Mouse (Mus musculus): ENCODE measurements at regions not wholly inside any gene's neighbourhood (a gene's known extent, or its start where the extent isn't known, plus 50 kb on each side); places are given as distances from the start of the nearest gene placed in this dataset.

DNA sequence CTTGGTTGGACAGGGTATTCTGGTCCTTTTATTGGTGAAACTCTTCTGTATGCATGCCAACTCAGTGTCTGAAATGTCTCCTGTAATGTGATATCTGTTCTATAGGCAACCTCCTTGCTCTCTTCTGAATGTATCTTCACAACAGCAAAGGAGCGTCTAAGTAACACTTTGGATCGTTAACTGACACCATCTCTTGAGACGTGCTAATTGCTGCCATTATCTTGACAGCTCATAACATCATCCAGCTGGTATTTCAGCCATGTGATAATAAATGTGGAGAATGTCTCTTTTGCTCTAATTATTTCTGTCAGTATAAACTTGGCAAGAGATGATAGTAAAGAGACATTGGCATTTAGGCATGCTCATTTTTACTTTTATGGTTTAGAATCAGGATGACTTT, 68.8 kb upstream of the Col8a1 start:
- no peak for DNase-seq (ENCODE audit: low read depth, low spot score)
- Histone ChIP-seq H3K27me3 (ENCODE audit: control insufficient read depth, insufficient read depth, low read length, poor library complexity, severe bottlenecking) (no peaks in the 10 kb centered on the region), H3K36me3 (ENCODE audit: control insufficient read depth, insufficient read depth, low read length, poor library complexity, severe bottlenecking) (no peaks in the 10 kb centered on the region)

DNA sequence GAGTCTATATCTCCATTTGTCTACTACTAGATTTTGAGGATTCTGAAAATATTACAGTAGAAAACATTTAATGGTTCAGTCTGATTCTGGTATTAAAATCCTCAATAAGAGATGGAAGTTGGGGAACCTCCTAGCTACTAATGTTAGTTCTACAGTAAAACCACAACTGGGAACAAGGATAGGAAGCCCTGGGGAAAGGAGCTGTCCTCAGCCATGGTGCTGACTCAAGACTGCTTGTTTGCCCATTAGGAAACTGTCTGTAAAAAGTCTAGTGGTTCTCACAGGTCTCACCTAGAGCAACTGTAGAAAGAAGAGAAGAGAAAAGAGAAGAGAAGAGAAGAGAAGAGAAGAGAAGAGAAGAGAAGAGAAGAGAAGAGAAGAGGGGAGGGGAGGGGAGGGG, 90.9 kb upstream of the Col8a1 start:
- Histone ChIP-seq H3K27me3 (ENCODE audit: control insufficient read depth, insufficient read depth, low read length, poor library complexity, severe bottlenecking) (no peaks in the 10 kb centered on the region), H3K36me3 (ENCODE audit: control insufficient read depth, insufficient read depth, low read length, poor library complexity, severe bottlenecking) (no peaks in the 10 kb centered on the region)
- DNase-seq (ENCODE audit: low read depth, low spot score): no peak

DNA sequence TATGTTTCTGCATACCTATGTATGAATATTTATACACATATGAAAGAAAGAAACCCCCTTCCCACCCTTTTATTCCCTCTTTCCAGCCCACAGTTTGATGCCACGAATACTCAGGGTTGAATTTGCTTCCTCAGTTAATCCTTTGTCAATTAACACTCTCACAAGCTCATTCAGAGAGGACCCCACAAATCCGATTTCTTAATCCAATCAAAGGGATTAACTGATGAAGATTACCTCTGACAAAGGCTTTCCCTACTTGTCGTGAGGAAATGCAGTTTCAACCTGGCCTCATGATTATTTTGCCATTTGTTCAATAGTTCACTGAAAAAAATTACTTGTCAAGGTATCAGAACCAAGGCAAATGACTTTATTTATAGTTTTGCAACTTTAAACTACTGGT, 91.8 kb upstream of the Col8a1 start:
- no peaks in the 10 kb centered on the region for H3K36me3 ChIP-seq (ENCODE audit: control insufficient read depth, insufficient read depth, low read length, poor library complexity, severe bottlenecking)
- no peaks in the 10 kb centered on the region for H3K27me3 ChIP-seq (ENCODE audit: control insufficient read depth, insufficient read depth, low read length, poor library complexity, severe bottlenecking)
- no peak for DNase-seq (ENCODE audit: low read depth, low spot score)

DNA sequence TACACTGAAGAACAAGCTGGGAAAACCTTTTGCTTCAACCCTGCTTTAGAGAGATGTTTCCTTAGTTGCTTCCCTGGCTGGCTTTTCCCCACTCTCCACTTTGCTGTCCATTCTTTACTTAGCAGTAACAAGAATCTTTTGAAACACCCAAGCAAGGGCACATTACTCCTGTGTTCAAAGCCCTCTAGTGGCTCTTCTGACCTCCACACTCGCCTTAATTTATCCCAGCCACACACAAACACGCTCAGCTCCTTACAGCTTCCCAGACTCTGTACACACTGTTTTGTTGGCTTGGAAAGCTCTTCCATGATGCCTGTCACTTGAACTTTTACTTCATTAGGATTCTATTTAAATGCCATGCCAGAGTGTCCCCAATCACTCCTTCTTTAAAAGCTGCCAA, 97.3 kb upstream of the Col8a1 start:
- Histone ChIP-seq H3K27me3 (ENCODE audit: control insufficient read depth, insufficient read depth, low read length, poor library complexity, severe bottlenecking) (no peaks in the 10 kb centered on the region), H3K36me3 (ENCODE audit: control insufficient read depth, insufficient read depth, low read length, poor library complexity, severe bottlenecking) (no peaks in the 10 kb centered on the region)
- DNase-seq (ENCODE audit: low read depth, low spot score): no peak

DNA sequence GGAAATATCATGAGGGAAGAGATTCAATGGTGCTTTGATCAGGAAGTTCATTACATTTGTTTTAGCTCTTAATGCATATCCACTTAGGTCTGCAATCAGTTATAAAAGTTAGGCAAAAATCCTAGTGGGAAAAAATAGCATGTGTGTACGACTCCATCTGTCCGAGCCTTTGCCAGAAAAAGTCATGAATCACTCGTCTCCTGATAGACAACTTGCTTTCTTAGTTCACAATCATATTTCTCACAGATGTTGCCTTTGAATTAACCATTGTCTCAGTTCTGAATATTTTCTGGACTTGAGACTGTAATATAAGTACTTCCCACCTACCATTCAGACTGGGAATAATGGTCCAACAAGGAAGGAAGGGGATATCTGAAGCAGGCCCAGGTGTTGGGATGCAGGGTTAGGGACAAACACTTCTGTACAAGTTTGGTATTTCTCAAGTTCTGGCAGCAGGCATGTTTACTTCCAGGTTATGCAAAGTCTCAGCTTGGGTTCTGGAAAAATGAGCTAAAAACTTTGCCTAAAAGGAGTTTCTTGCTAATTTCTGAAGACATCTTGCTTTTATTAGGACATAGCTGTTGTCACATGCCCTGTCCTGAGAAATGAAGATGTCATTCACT, 98.4 kb upstream of the Col8a1 start:
- no peak for DNase-seq (ENCODE audit: low read depth, low spot score)
- no peaks in the 10 kb centered on the region for H3K36me3 ChIP-seq (ENCODE audit: control insufficient read depth, insufficient read depth, low read length, poor library complexity, severe bottlenecking)

DNA sequence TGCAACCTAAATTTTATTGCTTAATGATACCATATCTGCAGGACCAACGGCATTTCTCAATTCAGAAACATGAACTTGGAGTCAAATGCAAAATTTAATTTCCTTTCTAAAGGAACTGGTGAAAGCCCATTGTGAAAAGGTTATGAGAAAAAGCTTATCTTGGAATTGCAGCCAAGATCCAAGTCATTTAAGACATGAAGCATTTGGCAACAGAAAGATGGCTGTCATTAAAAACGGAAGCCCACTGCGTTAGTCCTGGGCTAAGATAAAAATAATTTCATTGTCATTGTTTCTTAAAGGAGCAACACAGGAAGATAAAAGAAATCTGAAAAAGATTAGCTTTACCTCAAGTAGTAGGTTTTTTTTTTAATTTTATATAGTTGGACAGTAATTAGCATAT, 99.2 kb upstream of the Col8a1 start:
- H3K27me3 ChIP-seq (ENCODE audit: control insufficient read depth, insufficient read depth, low read length, poor library complexity, severe bottlenecking): no peaks in the 10 kb centered on the region
- H3K36me3 ChIP-seq (ENCODE audit: control insufficient read depth, insufficient read depth, low read length, poor library complexity, severe bottlenecking): no peaks in the 10 kb centered on the region
- no peak for DNase-seq (ENCODE audit: low read depth, low spot score)

More for the DNA sequence above, 98.4 kb upstream of the Col8a1 start:
- no peaks in the 10 kb centered on the region for H3K27me3 ChIP-seq (ENCODE audit: control insufficient read depth, insufficient read depth, low read length, poor library complexity, severe bottlenecking)

DNA sequence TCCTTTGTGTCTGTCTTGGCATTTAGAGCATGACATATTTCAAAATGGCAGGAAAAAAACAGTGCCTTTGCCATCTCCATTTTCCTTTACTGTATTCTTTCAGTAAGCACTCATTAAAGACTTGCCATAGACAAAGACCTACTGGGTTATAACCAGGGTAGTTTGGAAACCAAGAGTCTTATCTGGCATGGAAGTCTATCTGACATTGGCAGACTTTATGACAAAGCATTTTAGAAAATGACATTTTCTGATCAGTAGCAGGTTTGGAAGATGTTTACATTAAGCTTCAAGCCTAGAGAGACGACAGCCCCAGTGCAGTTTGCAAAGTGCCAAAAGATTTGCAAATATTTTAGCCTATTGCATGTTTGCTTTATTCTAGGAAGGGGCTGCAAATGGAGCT, 102.5 kb upstream of the Col8a1 start:
- no peaks in the 10 kb centered on the region for H3K27me3 ChIP-seq (ENCODE audit: control insufficient read depth, insufficient read depth, low read length, poor library complexity, severe bottlenecking)
- no peak for DNase-seq (ENCODE audit: low read depth, low spot score)
- H3K36me3 ChIP-seq (ENCODE audit: control insufficient read depth, insufficient read depth, low read length, poor library complexity, severe bottlenecking): no peaks in the 10 kb centered on the region

DNA sequence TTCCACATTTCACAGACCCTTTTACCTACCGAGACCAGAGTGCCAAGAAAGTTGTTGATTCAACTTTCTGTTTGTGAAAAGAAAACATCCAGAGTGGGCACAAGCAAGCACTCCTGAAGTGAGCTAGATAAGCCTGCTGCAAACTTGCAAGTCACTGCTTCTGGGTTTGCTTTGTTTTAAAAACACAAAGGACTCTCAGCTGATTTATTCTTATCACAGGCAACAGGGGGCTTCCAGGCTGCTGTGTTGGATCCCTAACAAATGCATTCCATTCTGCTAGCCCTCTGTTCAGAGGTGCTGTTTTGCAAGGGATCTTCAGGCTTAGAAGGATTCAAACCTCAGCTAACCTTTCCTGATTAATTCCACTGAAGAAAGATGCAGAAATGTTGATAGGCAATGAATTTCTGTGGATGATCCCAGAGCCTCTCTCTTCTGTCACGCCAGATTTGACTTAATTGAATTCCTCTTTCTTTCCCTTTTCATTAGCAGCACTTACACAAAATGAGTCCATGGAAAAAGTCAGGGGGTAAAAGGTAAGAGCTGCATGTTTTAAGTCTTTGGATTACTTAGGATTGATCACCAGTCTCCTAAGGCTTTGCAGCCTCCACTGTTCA, 103.7 kb upstream of the Col8a1 start:
- DNase-seq (ENCODE audit: low read depth, low spot score): no peak
- Histone ChIP-seq H3K27me3 (ENCODE audit: control insufficient read depth, insufficient read depth, low read length, poor library complexity, severe bottlenecking) (no peaks in the 10 kb centered on the region), H3K36me3 (ENCODE audit: control insufficient read depth, insufficient read depth, low read length, poor library complexity, severe bottlenecking) (no peaks in the 10 kb centered on the region)

DNA sequence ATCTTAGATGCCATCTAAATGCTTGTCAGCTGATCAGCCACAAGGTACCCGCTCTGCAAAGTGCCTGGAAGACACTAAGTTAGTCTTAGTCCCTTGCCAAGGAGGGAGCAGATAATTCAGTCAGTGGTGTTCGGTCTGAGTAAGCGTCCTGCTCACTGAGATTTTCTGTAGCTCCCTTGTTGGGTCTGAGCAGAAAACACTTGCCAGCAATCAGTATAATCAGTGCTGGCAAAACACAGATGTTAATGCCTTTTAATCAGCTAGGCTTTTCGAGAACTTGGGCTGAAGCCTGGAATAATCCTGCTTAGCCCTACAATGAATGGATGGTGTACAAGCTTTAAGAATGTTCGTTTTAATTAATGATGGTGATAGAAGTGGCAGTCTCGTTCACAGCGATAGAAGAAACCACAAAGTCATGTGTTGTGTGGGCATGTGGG, 104.2 kb upstream of the Col8a1 start:
- no peaks in the 10 kb centered on the region for H3K36me3 ChIP-seq (ENCODE audit: control insufficient read depth, insufficient read depth, low read length, poor library complexity, severe bottlenecking)
- H3K27me3 ChIP-seq (ENCODE audit: control insufficient read depth, insufficient read depth, low read length, poor library complexity, severe bottlenecking): no peaks in the 10 kb centered on the region
- DNase-seq (ENCODE audit: low read depth, low spot score): no peak

DNA sequence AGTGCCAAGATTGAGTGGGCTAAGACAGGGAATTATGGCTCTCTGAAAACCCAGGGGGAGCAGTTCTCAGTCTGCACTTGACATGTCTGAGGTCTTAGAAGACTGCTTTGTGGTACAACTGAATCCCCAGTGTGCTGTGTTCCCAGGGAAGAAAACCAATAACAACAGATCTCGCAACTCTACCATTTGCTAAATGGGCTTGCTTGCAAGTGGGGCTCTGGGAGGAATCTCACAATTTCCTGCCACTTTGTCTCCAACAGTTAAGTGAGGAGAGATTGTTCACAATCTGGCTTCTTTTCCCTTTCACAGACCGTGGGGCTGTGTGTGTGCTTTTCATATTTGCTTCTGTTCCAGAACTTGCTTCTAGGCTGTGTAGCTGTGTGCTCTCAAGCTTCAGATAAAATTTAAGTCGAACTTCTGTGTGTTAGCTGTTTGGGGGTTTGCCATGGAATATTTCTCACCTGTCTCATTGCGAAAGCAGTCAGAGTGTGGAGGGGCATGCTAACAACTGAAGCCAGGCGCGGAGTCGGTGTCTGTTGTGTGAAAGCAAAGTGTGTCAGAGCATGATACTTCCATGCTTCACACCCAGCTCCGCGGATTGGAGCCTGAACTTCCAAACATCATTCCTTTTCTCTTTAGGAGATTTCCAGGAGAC, 108.8 kb upstream of the Col8a1 start:
- Histone ChIP-seq H3K27me3 (ENCODE audit: control insufficient read depth, insufficient read depth, low read length, poor library complexity, severe bottlenecking) (no peaks in the 10 kb centered on the region), H3K36me3 (ENCODE audit: control insufficient read depth, insufficient read depth, low read length, poor library complexity, severe bottlenecking) (no peaks in the 10 kb centered on the region)
- DNase-seq (ENCODE audit: low read depth, low spot score): no peak

DNA sequence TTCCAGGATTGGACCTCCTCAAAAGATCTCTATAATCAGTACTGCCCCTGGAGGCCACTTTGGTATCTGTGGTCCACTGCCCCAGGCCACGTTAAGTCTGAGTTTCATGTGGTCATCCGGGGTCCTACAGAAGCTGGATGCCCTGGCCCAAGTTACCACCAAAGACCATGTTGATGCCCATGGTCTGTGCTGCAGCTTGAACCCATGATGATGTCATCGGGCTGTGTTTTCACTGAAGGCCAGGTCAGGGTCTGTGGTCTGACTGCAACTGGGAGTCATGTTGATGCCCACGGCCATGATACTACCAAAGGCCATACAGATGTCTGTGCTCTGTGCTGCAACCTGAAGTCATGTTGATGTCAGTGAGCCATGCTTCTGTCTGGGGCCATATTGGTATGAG, 122.3 kb upstream of the Col8a1 start:
- H3K36me3 ChIP-seq (ENCODE audit: control insufficient read depth, insufficient read depth, low read length, poor library complexity, severe bottlenecking): no peaks in the 10 kb centered on the region
- H3K27me3 ChIP-seq (ENCODE audit: control insufficient read depth, insufficient read depth, low read length, poor library complexity, severe bottlenecking): no peaks in the 10 kb centered on the region
- DNase-seq (ENCODE audit: low read depth, low spot score): no peak

DNA sequence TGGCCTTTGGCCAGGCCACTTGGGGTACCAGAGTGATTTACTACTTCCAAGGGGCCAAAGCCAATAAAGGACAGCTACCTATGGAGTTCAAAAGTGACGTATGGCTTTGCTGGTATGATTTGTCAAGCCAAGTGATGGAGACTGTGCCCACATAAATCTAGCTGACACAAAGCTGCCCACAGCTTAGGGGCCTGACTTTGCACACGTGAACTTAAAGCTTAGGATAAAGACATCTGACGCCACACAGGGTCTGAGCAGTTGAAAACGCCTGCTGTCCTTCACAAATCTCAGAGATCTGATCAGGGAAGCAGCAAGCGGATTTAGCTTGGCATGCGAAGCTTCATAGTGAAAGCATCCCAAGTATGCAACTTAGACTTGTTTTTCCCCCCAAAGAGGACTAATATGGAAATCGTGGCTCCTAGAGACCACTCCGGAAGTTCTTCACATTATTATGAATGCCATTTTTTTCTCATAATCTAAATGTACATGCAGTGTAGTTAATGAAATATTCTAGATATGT, 127.1 kb upstream of the Col8a1 start:
- no peak for DNase-seq (ENCODE audit: low read depth, low spot score)
- Histone ChIP-seq H3K27me3 (ENCODE audit: control insufficient read depth, insufficient read depth, low read length, poor library complexity, severe bottlenecking) (no peaks in the 10 kb centered on the region), H3K36me3 (ENCODE audit: control insufficient read depth, insufficient read depth, low read length, poor library complexity, severe bottlenecking) (no peaks in the 10 kb centered on the region)

DNA sequence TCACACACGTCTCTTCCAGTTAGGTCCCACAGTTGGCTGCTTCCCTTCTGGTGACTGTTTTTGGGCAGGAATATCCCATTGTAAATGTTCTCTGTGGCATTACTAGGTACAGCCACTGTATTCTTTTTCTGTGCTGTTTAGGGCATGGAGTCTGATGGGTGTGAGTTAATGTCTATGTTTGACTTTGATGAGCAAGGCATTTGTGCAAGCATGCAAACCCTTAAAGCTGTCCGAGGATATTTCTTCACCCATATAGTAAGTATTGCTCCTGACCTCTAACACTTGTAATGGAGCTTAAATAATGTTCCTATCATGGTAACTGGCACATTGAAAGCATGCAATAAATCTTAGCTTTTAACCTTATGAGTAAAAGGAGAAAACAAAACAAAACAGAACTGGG, 133.6 kb upstream of the Col8a1 start:
- no peaks in the 10 kb centered on the region for H3K27me3 ChIP-seq (ENCODE audit: control insufficient read depth, insufficient read depth, low read length, poor library complexity, severe bottlenecking)
- DNase-seq (ENCODE audit: low read depth, low spot score): no peak
- H3K36me3 ChIP-seq (ENCODE audit: control insufficient read depth, insufficient read depth, low read length, poor library complexity, severe bottlenecking): no peaks in the 10 kb centered on the region

DNA sequence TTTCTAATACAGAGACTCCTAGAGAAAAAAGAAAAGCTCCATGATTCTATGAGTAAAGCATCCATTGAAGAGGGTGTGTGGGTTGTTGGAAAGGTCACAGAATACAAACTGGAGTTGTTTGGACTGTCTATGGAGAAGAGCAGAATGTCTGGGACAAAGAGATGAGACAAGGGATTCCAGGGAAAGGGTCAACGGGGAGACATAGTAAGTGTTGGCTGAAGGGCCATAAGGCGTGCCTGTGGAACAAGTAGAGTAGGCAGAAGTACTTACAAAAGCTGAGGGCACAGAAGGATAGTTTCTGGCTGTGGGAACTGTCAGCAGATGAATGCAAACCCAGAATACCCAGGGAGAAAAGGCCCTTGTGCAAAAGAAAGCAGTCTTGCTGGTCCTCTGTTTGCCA, 134.0 kb upstream of the Col8a1 start:
- no peak for DNase-seq (ENCODE audit: low read depth, low spot score)
- no peaks in the 10 kb centered on the region for H3K36me3 ChIP-seq (ENCODE audit: control insufficient read depth, insufficient read depth, low read length, poor library complexity, severe bottlenecking)
- H3K27me3 ChIP-seq (ENCODE audit: control insufficient read depth, insufficient read depth, low read length, poor library complexity, severe bottlenecking): no peaks in the 10 kb centered on the region

DNA sequence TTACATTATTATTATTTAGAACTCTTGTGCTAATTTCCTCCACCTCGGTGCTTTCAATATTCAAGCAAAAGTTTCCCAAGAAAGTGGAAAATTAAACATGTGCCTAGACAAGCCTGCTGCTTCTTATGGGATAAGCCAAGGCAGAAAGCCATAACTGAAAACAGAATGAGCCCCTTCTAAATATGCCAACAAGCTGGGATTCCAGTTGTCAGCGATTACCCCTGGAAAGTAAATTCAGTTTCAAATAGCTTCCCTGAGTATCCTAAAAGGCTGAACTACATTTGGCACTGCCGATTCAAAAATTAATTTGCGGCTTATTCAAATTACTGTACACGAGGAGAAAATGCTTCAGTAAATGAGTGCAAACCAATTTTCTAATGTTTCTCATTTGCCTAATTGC, 135.6 kb upstream of the Col8a1 start:
- no peak for DNase-seq (ENCODE audit: low read depth, low spot score)
- Histone ChIP-seq H3K27me3 (ENCODE audit: control insufficient read depth, insufficient read depth, low read length, poor library complexity, severe bottlenecking) (no peaks in the 10 kb centered on the region), H3K36me3 (ENCODE audit: control insufficient read depth, insufficient read depth, low read length, poor library complexity, severe bottlenecking) (no peaks in the 10 kb centered on the region)
